Comparison of ENCODE assay signal across 13 mouse cellular contexts in the genomic region with DNA sequence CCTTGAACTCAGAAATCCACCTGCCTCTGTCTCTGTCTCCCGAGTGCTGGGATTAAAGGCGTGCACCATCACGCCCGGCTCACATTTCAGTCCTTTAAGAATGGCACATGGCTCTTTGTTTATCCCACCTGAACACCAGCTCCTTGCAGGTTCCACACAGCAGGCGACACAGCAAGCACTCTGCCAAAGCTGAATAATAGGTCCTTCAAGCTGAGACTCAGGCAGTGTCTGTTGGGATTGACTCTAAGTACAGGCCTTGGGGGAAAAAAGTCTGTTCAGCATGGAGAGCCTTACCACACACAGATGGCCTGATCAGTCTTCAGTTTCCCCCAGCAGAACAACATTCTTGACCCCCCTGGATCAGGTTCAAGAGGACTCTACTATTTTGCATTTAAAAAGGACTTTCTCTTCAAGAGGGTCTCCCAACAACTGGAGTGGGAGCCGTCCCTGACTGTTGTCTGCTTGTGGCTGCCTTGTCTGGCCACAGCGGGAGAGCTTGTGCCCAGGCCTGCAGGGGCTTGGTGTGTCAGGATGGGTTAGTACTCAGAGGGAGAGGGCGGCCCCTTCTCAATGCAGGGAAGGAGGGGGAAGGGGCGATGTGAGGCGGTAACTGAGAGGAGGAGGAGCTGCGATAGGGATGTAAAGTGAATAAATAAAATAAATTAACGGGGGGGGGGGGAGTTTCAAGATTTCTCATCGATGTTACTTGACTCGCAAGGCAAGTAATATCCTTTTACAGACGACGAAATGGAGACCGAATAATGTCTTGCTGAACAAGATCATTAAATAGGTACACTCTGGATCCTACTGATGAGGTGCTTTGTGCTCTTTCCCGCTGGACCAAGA. TPM values are rescaled to one million over a fixed set of nuclear protein-coding genes. Genes with fewer than 3 reads are reported as not detected.
DNase-seq lines count a peak whose midpoint lies in the region; ATAC-seq and TF ChIP-seq lines count a peak whose summit lies in the region.
"Had no signal": no experiment of that assay in that cellular context is flagged by ENCODE, and none has a peak within 500 bp of the region (broad histone marks: within the 10 kb centered on the region; RNA-seq: fewer than 3 reads in every experiment).

No protein-coding gene starts in this region.

- H3K9me3 ChIP-seq in hindbrain, embryonic 11.5 days (ENCODE audit: control insufficient read depth, low read length), result no peaks in the 10 kb centered on the region
- no peaks in the 10 kb centered on the region for H3K9me3 ChIP-seq in midbrain, postnatal 0 days (ENCODE audit: low read length)

- no peak overlapping the region for H3K4me3 ChIP-seq in hindbrain, embryonic 11.5 days (ENCODE audit: low read depth, low read length)
- H3K4me3 ChIP-seq in midbrain, postnatal 0 days (ENCODE audit: low read depth, low read length), result no peak overlapping the region
- no peak overlapping the region for H3K4me3 ChIP-seq in cerebellum, adult 2 months (replicated peaks; ENCODE audit: insufficient read depth, low read depth, low read length)
- H3K4me3 ChIP-seq: left cerebral cortex, adult 2 months had no signal

- DNase-seq in kidney, postnatal 10 days, result peak; percentile 13
- no peak for DNase-seq in kidney, postnatal 36 days
- DNase-seq in embryo, embryonic 10.5 days (ENCODE audit: low spot score), result peak; percentile 70
- DNase-seq in hindbrain, embryonic 11.5 days (ENCODE audit: low spot score), result peak; percentile 58
- no peak for DNase-seq in midbrain, postnatal 0 days (ENCODE audit: low spot score)
- no peak for DNase-seq in urinary bladder, postnatal 4 days (ENCODE audit: low spot score in 2 of 2)
- no peak for DNase-seq in cerebellum, adult 2 months
- DNase-seq: heart, postnatal 36 days; thymus, postnatal 36 days had no signal

- peak; percentile 36; the same call in 1 of the 2 replicates for ATAC-seq in hindbrain, embryonic 11.5 days (ENCODE audit: low FRiP score)
- ATAC-seq in midbrain, postnatal 0 days (ENCODE audit: low FRiP score), result no peak
- no peak for ATAC-seq in megakaryocyte, adult 5-6 weeks (ENCODE audit: poor library complexity, severe bottlenecking)

- TF ChIP-seq POLR2A in cerebellum, adult 2 months (IDR thresholded peaks at IDR 0.05; ENCODE audit: borderline replicate concordance, insufficient read depth, low read length), result no peak

- TF ChIP-seq CTCF in midbrain, postnatal 0 days (IDR thresholded peaks at IDR 0.05), result no peak
- TF ChIP-seq CTCF in cerebellum, adult 2 months (IDR thresholded peaks at IDR 0.05; ENCODE audit: borderline replicate concordance, insufficient read depth, low read depth, low read length), result no peak

- H3K9ac ChIP-seq in hindbrain, embryonic 11.5 days (ENCODE audit: low read depth, low read length), result no peak overlapping the region
- no peak overlapping the region for H3K9ac ChIP-seq in midbrain, postnatal 0 days (replicated peaks; ENCODE audit: low read length, poor library complexity, severe bottlenecking)

- no peak overlapping the region for H3K27ac ChIP-seq in hindbrain, embryonic 11.5 days (ENCODE audit: low read depth, low read length)
- H3K27ac ChIP-seq in midbrain, postnatal 0 days (ENCODE audit: low read depth, low read length), result no peak overlapping the region
- H3K27ac ChIP-seq in cerebellum, adult 2 months (ENCODE audit: insufficient read depth, low read length), result no peak overlapping the region
- H3K27ac ChIP-seq: left cerebral cortex, adult 2 months; macrophage had no signal

- no peaks in the 10 kb centered on the region for H3K36me3 ChIP-seq in hindbrain, embryonic 11.5 days (ENCODE audit: control insufficient read depth, insufficient read depth, low read length)
- no peaks in the 10 kb centered on the region for H3K36me3 ChIP-seq in midbrain, postnatal 0 days (ENCODE audit: insufficient read depth, low read length)

- peaks cover 16% of the 10 kb centered on the region for H3K4me1 ChIP-seq in hindbrain, embryonic 11.5 days (replicated peaks; ENCODE audit: control insufficient read depth, insufficient read depth, low read length)
- no peaks in the 10 kb centered on the region for H3K4me1 ChIP-seq in midbrain, postnatal 0 days (ENCODE audit: insufficient read depth, low read length)
- H3K4me1 ChIP-seq in cerebellum, adult 2 months (ENCODE audit: control insufficient read depth, insufficient read depth, low read length), result peaks cover 6% of the 10 kb centered on the region

- 2% methylated on average over 18 of the region's 18 CpGs for WGBS in hindbrain, embryonic 11.5 days
- WGBS in midbrain, postnatal 0 days, result 10% methylated on average over 18 of the region's 18 CpGs
- 38% methylated on average over 18 of the region's 18 CpGs for WGBS in cerebellum, adult 2 months

- 0 out of 2 replicates have a peak overlapping the region, but pooled peaks have one; percentile 93 for H3K4me2 ChIP-seq in hindbrain, embryonic 11.5 days (replicated peaks; ENCODE audit: low read depth, low read length)
- 0 out of 2 replicates have a peak overlapping the region, but pooled peaks have one; percentile 96 for H3K4me2 ChIP-seq in midbrain, postnatal 0 days (ENCODE audit: low read depth, low read length, poor library complexity, severe bottlenecking)

- peaks cover 55% of the 10 kb centered on the region for H3K27me3 ChIP-seq in hindbrain, embryonic 11.5 days (ENCODE audit: control insufficient read depth, insufficient read depth, low read length)
- H3K27me3 ChIP-seq in midbrain, postnatal 0 days (ENCODE audit: insufficient read depth, low read length), result peaks cover 42% of the 10 kb centered on the region
- peaks cover 5% of the 10 kb centered on the region; the same call in 1 of the 2 replicates for H3K27me3 ChIP-seq in cerebellum, adult 2 months (ENCODE audit: control insufficient read depth, insufficient read depth, low read length)

RNA-seq across cellular contexts. Expression of gene Ccno, which starts 1.8 kb away (rescaled TPM):
- polyA plus RNA-seq in hindbrain, embryonic 11.5 days (2014; fragmentation: Nextera tagmentation; extraction: Ambion mirVana), result 2.6 and 5.0 TPM in 2 replicates
- 1.6 and 7.9 TPM in 2 replicates for total RNA-seq in midbrain, postnatal 0 days (2014; rRNA removed)
- polyA plus RNA-seq in midbrain, postnatal 0 days (2015; fragmentation: Nextera tagmentation; extraction: Ambion mirVana), result 1.0 and 1.1 TPM in 2 replicates
- 2.8 and 4.7 TPM in 2 replicates for total RNA-seq in megakaryocyte, adult 5-6 weeks (2015)
- 4.1 and 5.9 TPM in 2 replicates for total RNA-seq in megakaryocyte, adult 5-6 weeks (2017)
- 0.76 and 0.82 TPM in 2 replicates for polyA plus RNA-seq in cerebellum, adult 2 months (2012; rRNA removed)
- polyA plus RNA-seq: macrophage had no signal

RNA-seq across cellular contexts. Expression of gene Mcidas, which starts 7.8 kb away (rescaled TPM):
- 2.2 and 2.7 TPM in 2 replicates for polyA plus RNA-seq in hindbrain, embryonic 11.5 days (2014; fragmentation: Nextera tagmentation; extraction: Ambion mirVana)
- total RNA-seq in midbrain, postnatal 0 days (2014; rRNA removed), result 0.77 and 1.4 TPM in 2 replicates
- 0.38 and 0.81 TPM in 2 replicates for polyA plus RNA-seq in midbrain, postnatal 0 days (2015; fragmentation: Nextera tagmentation; extraction: Ambion mirVana)
- not detected in 2 replicates for total RNA-seq in megakaryocyte, adult 5-6 weeks (2015)
- total RNA-seq in megakaryocyte, adult 5-6 weeks (2017), result not detected in 2 replicates
- polyA plus RNA-seq in cerebellum, adult 2 months (2012; rRNA removed), result 0.05 and 0.07 TPM in 2 replicates
- total RNA-seq: heart, postnatal 36 days; MEL had no signal
- polyA plus RNA-seq: macrophage had no signal

RNA-seq across cellular contexts. Expression of gene Cdc20b, which starts 49.1 kb away (rescaled TPM):
- polyA plus RNA-seq in hindbrain, embryonic 11.5 days (2014; fragmentation: Nextera tagmentation; extraction: Ambion mirVana), result 0.92 and 2.1 TPM in 2 replicates
- 1.7 and 2.0 TPM in 2 replicates for total RNA-seq in midbrain, postnatal 0 days (2014; rRNA removed)
- 0.15 and 0.18 TPM in 2 replicates for polyA plus RNA-seq in midbrain, postnatal 0 days (2015; fragmentation: Nextera tagmentation; extraction: Ambion mirVana)
- total RNA-seq in megakaryocyte, adult 5-6 weeks (2015), result not detected in 2 replicates
- total RNA-seq in megakaryocyte, adult 5-6 weeks (2017), result not detected in 2 replicates
- 0.14 TPM in 1 of 2 replicates, not detected in the other for polyA plus RNA-seq in cerebellum, adult 2 months (2012; rRNA removed)
- total RNA-seq: heart, postnatal 36 days; MEL had no signal
- polyA plus RNA-seq: macrophage had no signal

RNA-seq across cellular contexts. Expression of gene Dhx29, which starts 58.6 kb away (rescaled TPM):
- 33.5 and 42.3 TPM in 2 replicates for polyA plus RNA-seq in hindbrain, embryonic 11.5 days (2014; fragmentation: Nextera tagmentation; extraction: Ambion mirVana)
- total RNA-seq in midbrain, postnatal 0 days (2014; rRNA removed), result 18.0 and 20.7 TPM in 2 replicates
- 25.4 and 30.6 TPM in 2 replicates for polyA plus RNA-seq in midbrain, postnatal 0 days (2015; fragmentation: Nextera tagmentation; extraction: Ambion mirVana)
- 9.9 and 12.0 TPM in 2 replicates for total RNA-seq in megakaryocyte, adult 5-6 weeks (2015)
- 14.7 and 14.9 TPM in 2 replicates for total RNA-seq in megakaryocyte, adult 5-6 weeks (2017)
- 12.3 and 12.9 TPM in 2 replicates for polyA plus RNA-seq in cerebellum, adult 2 months (2012; rRNA removed)

RNA-seq across cellular contexts. Expression of gene Mtrex, which starts 58.6 kb away (rescaled TPM):
- 94.7 and 103 TPM in 2 replicates for polyA plus RNA-seq in hindbrain, embryonic 11.5 days (2014; fragmentation: Nextera tagmentation; extraction: Ambion mirVana)
- 24.2 and 34.3 TPM in 2 replicates for total RNA-seq in midbrain, postnatal 0 days (2014; rRNA removed)
- polyA plus RNA-seq in midbrain, postnatal 0 days (2015; fragmentation: Nextera tagmentation; extraction: Ambion mirVana), result 35.5 and 40.5 TPM in 2 replicates
- total RNA-seq in megakaryocyte, adult 5-6 weeks (2015), result 46.6 and 47.3 TPM in 2 replicates
- total RNA-seq in megakaryocyte, adult 5-6 weeks (2017), result 47.5 and 51.9 TPM in 2 replicates
- 47.6 and 48.4 TPM in 2 replicates for polyA plus RNA-seq in cerebellum, adult 2 months (2012; rRNA removed)

Comparison
In these comparisons a context has a peak if more than half of its experiments do, and no peak if none do; other contexts are left out.
1. DNase-seq: peak in kidney, postnatal 10 days (single experiment), embryo, embryonic 10.5 days (single experiment) and hindbrain, embryonic 11.5 days (single experiment); none in kidney, postnatal 36 days (0 of 2), midbrain, postnatal 0 days (single experiment), urinary bladder, postnatal 4 days (0 of 2) and cerebellum, adult 2 months (0 of 2).